Mouse (Mus musculus) heart, postnatal 4 days (tissue): ENCODE measurements at regions not wholly inside any gene's neighbourhood (a gene's known extent, or its start where the extent isn't known, plus 50 kb on each side); places are given as distances from the start of the nearest gene placed in this dataset.
A peak's percentile ranks its signal among the peaks of the same experiment; 100 is the strongest.

ENCODE experiments used
- DNase-seq: peaks from one replicate; pipeline ENCODE4 v3.0.0; 2021

DNA sequence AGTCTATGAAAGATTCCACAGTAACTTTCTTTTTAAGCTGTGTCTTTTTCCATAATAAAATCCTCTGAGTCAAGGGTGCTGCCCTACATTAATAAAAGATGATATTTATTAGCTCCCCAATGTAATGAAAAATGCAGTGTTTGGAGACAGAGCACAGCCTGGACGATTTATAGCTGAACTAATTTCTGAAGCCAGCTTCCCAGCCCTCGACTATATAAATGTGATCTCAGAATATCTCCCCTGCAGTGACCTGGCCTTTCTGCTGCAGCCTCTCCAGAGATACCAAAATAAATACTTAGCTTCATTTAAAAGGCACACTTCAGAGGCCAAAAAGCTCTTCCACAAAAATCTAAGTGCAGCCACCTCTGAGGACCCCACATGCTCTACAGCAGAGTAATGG, 534.7 kb downstream of the Zfp619 start:
- DNase-seq = no peak

DNA sequence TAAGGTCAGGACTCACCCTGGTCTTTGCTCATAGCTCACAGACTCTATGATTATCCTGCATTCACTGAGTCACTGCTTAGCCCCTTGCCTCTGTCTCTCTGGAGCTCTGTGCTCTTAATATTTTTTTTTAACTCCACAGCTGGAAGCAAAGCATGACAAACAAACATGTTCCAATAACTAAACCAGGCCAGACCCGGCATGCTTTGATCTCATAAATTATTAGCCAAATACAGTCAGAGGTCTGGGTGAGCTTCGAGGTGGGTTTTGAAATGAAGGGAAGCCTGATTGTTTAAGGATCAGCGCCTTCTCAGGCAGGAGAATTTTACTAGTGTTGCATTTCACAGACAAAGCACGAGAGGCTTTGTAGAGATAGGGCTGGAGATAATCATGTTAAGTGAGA, 541.3 kb downstream of the Zfp619 start:
- no peak for DNase-seq

DNA sequence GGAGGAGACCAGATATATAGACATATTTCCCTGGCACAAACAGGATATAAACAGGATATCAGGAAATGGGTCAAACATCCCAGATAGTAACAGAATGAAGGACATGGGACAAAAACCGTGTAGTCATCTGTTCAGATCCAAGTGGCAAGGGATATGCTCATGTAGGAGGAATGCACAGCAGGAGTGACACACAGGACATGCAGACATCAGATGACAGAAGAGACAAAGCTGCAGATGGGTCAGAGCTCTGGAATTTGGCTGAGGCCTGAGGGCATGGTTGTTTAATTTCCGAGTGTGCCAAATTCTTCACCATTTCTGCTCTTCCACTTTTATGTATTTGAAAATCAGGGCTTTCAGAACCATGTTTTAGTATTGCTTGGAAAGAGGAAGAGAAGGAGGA, 547.1 kb downstream of the Zfp619 start:
- DNase-seq = no peak

GRCm38 (mm10) chr7:40065526-40065925, 548.0 kb downstream of the Zfp619 start:
- peak; percentile 14 for DNase-seq

- no peak for DNase-seq
Observed at GRCm38 (mm10) chr7:40067378-40067777, 549.8 kb downstream of the Zfp619 start.

- no peak for DNase-seq
Observed at GRCm38 (mm10) chr7:40071313-40071712, 553.7 kb downstream of the Zfp619 start.

- peak; percentile 12 for DNase-seq
Observed at GRCm38 (mm10) chr7:40072478-40072877, 554.9 kb downstream of the Zfp619 start.

- peak; percentile 10 for DNase-seq
Observed at GRCm38 (mm10) chr7:40086236-40086635, 568.7 kb downstream of the Zfp619 start.

DNA sequence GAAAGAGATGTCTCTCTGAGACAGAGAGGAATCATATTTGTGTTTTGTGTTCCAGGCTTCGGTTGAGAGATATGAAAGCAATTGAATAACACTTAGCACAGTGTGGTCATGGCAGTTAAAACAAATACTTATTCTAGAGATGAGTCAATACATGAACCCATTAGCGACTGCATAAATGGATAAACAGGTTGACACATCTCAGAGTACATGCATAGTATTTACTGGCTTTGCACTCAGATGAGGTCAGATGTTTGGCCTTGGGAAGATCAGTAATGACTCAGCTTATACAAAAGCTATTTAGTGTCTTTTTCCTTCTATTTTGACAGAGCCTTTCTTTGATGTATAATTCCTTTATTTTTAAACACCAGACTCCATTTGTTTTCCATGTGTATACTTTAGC, 579.5 kb downstream of the Zfp619 start:
- DNase-seq = no peak

DNA sequence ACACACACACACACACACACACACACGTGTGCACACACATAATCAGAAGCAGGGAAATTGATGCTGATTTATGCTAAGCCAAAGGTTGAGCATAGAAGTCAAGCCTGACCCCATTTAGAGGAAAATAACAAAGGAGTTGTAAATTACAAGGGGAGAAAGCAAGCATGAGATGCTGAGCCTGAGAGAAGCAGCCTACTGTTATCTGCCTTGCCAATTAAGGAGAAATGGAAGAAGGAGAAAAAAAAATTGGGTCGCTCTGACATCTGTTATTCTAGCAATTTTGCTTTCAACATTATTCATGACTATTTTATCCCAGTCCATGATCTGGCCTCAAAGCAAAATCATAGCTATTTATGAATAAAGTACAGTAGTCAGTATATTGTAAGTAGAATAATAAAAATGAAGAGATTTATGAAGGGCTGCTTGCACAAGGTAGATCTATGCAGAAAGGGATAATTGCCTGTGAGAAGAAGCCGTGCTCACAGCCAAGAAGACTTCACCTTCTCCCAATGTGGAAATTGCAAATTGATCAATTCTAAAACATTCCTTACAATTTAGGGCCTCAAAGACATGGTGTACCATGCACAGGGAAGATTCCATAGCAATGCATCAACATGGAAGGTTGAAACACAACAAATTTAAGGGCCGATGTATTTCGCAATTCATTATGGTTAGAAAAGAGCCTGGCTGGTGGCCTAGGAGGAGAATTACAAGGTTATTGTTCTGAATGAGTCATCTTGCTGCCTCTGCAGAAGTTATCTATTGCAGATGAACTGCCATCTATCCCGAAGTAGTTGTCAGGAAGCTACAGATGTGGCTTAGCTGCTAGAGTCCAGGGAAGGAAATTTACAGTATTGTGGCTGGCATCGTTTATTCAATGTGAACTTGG, 585.7 kb downstream of the Zfp619 start:
- DNase-seq = no peak

DNA sequence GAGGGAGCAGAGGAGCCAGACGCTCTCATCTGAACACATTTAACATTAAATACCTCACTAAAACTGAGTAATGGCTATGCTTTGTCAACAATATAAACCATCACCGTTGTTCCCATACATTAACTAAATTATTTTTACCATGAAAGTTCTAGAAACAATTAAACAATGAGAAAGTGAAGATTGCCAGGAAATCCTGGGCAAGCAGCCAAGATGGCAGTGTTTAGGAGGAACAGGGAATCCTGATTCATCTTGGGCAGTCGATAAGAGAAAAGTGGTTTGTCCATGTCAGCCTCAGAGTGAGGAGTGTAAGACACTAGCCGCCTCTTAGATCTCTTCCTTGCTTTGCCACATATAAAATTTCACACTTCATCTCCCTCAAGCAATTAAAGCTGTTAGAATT, 625.3 kb downstream of the Zfp619 start:
- DNase-seq = peak; percentile 9

DNA sequence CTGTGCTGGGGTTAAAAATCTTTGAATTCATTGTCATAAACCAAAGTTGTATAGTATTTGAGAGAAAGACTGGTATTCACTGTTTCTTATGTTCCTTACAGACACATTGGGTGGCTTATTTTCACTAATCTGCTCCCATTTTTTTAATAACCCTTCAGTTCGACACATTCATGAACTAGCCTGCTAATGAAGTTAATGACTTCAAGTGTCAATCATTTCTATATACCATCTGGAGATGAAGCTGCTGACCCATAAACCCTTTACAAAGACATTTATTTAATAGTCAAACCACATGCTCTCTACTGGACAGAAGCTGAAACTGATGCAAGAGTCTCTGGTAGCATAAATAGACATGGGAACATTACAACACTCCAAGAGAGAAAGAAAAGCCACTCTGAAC, 626.9 kb downstream of the Zfp619 start:
- no peak for DNase-seq

DNA sequence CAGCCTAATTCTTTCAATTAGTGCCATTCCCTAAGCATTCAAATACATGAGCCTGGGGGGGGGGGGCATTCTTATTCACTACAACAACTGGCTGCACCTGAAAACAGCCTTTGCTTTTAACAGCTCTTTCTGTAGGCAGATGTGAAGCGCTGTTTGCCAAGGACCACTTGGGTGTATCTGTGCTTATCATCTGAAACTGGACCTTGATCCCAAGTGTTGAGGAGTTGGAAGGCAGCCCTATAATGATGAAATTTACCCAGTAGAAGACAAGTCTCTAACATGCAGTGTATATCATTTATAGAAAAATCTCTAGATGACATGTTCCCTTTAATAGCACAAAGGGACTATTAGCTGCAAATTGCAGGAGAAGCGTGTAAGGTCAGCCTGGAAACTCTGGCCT, 660.0 kb downstream of the Zfp619 start:
- no peak for DNase-seq

DNA sequence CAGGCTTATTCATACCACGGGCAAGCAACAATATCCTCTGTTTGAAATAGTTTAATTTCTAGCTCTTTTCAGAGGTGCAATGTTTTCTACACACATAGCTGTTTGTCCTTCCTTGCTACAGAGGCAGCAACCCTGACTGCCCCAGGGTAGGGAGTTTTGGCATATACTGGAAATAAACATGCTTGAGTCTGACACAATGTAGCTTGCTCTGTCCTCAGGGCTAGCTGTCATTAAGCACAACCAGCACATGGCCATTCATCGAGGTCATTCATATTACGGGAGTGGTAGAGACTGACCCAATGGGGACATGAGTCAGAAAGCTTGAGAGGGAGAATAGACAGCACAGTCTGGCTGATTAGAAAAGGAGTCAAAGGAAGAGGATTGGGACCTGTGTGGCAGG, 677.8 kb downstream of the Zfp619 start:
- no peak for DNase-seq

GRCm38 (mm10) chr7:40202615-40203014, 685.0 kb downstream of the Zfp619 start:
- no peak for DNase-seq

- DNase-seq = no peak
Observed at GRCm38 (mm10) chr7:40211956-40212355, 686.2 kb upstream of the Vstm2b start.

GRCm38 (mm10) chr7:40212576-40212975, 685.6 kb upstream of the Vstm2b start:
- no peak for DNase-seq

DNA sequence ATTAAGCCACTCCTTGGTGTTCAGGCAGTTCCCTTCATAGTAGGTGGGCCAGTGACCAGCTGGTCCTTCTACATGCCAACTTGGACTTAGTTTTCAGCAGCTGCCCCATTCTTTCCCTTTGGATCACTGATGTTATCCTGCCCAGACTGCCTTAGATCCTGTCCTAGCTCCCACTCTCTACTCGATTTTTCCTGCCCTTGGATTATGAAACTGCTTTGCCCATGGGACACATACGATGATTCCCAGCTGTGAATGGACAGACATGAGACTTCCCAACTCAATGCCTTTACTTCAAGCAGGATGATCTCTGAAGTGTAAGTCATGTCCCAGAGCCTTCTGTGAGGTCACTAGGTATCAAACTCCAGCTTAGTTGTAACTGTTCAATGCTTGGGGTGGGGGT, 684.5 kb upstream of the Vstm2b start:
- DNase-seq = no peak

GRCm38 (mm10) chr7:40214395-40214794, 683.7 kb upstream of the Vstm2b start:
- no peak for DNase-seq

DNA sequence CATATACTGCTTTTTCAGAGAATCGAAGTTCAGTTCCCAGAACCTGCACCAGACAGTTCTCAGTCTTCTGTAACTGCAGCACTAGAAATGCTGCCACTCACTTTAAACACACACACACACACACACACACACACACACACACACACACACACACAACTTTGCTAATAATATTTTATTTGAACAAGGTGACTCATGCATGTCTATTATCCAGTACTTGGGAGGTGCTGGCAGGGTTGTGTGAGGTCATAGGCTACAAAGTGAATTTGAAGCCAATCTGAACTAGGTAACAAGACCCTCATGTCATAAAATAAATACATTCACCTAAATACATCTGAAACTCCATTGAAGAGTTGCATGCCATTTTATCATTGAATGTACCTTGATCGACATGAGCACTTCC, 682.9 kb upstream of the Vstm2b start:
- no peak for DNase-seq

DNA sequence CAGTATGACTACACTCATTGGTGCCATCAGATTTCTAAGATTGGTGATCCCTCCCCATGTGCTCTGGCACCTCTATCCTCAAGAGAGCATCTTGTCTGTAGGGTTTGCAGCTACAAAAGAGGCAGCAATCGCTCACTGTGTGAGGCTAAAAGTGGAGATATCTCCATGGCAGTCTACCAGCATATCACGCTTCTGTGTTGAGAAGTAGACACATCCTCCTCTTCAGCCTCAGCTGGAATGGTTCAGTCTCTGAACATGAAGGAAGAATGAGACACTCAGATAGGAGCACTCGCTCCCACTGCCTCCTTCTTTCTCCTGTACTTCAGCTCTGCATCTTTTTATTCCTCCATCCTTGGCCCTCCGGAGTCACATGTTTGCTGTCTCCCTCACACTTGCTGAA, 677.6 kb upstream of the Vstm2b start:
- no peak for DNase-seq

DNA sequence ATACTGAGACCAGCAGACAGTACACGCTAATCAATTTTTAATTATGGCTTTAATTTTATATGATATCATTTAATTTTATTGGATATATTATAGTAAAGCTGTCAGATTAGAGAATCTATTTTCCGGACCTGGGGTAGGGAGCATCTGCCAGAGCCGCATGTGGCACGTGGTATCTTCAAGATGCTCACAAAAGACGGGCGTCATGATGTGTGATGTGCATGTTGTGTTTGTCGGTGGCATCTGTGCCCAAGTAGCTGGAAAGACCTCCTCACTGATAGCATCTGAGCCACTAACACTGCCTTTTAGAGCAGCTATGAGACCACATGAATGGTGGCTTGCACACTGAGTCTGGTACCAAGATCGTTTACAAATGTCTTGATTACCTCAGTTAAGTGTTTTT, 652.9 kb upstream of the Vstm2b start:
- no peak for DNase-seq

DNA sequence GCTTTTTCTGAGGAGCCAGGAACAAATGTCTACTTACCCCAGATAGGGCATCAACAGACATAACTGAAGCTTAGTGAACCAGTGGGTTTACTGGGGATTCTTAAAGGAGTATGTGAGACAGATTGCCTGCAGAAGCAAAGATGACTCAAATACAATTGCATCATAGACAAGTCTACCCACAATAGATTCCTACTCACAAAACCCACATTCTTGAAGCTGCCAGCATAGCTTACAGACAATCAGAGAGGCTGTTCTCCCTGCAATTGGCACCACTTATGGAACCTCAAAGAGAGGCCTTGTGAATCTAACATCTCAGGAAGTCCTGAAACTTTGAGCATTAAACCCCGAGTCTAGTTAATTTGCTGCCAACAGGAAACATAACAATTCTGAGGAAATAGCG, 649.6 kb upstream of the Vstm2b start:
- DNase-seq = no peak

DNA sequence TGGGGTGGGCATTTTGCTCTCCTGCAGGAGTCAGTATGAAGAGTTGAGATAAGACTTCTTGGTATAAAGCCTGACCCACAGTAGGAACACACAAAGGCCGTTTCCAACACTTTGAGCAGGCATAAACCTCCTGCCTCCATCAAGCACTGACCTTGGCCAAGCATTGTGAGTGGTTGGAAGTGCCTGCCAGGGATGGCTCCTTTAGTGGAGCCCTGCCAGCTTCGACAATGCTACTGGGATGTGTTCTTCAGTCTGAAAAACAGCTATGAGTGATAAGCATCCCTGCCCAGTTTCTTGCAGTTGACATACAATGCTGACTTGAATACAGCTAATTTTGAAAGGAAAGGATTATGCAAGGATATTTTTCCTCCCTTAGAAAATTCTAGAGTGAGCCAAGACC, 644.6 kb upstream of the Vstm2b start:
- peak; percentile 20 for DNase-seq
